Mouse (Mus musculus) right cerebral cortex, postnatal 4 days (tissue): Measurements from ENCODE around the gene Tmem30b.

Source experiments
- DNase-seq: peaks from one replicate; pipeline ENCODE4 v3.0.0-alpha.2; 2022

Gene Tmem30b

GRCm38 (mm10) chr12:73514722-73515121 is 31.5 kb downstream of the Tmem30b start:
- no peak for DNase-seq

GRCm38 (mm10) chr12:73513958-73514357 is 32.2 kb downstream of the Tmem30b start:
- DNase-seq: no peak

GRCm38 (mm10) chr12:73511467-73512047 is 34.6 kb downstream of the Tmem30b start:
- DNase-seq: no peak

- DNase-seq: no peak
Measured at GRCm38 (mm10) chr12:73507105-73507504, 39.1 kb downstream of the Tmem30b start.

- DNase-seq: no peak
Measured at GRCm38 (mm10) chr12:73506648-73507047, 39.5 kb downstream of the Tmem30b start.

GRCm38 (mm10) chr12:73500689-73501326 is 45.4 kb downstream of the Tmem30b start:
- no peak for DNase-seq

- no peak for DNase-seq
Measured at GRCm38 (mm10) chr12:73495172-73495571, 51.0 kb downstream of the Tmem30b start.

GRCm38 (mm10) chr12:73493929-73494530 is 52.2 kb downstream of the Tmem30b start:
- DNase-seq: no peak
